Mouse (Mus musculus): ENCODE measurements around the gene Prkce.

Gene Prkce

GRCm38 (mm10) chr17:86496123-86496771 is 328.7 kb downstream of the Prkce start:
- peak; percentile 53 to 64 for DNase-seq

GRCm38 (mm10) chr17:86497302-86497701 is 329.7 kb downstream of the Prkce start:
- DNase-seq: no peak

GRCm38 (mm10) chr17:86499359-86500045 is 331.9 kb downstream of the Prkce start:
- peak; percentile 77 to 87 for DNase-seq

DNA sequence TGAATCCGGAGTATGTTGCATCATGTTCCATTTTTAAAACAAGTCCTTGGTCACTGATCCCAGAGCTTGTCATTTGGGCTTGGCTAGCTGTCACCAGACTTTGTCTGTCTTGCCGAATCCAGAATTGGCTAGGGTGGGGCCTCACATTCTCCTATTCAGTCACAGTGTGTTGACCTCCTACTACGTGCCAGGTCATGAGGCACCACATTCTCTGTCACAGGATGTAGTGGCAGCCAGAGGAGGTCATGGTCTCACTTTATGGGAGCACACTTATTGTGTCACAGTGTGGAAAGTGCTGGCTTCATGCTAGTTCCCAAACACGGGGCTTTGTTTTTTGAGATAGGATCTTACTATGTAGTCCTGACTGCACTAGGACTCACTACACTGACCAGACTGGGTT is 333.8 kb downstream of the Prkce start:
- DNase-seq: no peak

DNA sequence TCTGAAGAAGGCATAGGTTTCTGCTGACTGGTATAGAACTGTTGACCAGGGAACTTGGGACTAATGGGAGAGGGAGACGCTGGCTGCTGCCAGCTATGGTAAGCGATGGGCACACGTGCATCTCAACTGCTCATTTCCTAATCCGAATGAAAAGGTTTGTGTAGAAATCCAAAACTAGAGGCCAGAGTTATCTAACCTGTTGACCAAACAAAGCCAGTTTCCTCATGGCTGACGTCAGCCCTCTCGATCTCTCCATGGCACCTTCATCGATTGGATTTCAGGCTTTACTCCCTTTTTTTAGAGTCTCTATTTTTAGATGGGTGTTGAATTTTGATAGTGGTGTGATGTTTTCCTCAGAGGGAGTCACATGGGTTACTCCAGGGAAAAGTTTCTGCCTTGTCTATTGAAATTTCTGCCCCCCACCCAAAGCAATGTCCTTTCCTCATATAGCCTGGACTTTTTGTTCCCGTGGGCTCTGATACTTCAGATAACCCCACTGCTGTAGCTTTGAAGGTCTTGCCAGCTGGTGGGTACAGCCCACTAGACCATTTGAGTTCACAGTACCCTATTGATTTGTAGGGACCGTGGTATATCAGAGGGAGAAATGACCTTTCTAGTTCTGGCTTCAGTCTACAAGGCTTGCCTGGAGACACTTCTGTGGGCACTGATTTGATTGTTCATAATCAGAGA is 335.8 kb downstream of the Prkce start:
- peak in 1 of 2 experiments; percentile 22 for DNase-seq

DNA sequence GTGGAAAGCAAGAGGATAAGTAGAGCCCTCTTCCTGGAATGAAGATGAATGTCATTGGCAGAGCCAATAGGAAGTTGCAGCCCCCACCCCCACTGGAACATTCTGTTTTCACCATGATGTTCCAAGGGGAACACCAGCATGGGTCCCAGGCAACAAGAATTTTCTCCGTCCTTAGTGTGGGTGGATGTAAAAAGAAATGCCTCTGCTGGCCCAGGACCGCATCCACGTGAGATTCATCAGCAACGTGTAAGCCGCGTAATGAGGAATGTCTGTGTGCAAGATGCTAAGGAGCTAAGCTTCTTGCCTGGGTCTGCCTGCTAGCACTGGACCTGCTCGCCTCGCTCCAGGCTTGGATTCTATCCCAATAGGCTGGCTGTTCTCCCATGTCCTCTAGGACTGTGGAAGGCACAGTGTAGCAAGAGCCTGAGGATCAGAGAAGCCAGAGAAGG is 337.6 kb downstream of the Prkce start, which contains the start of gene Gm10309:
Gene Gm10309 (minus strand): TSS at position 50 of the 449 bp plus-strand sequence.
- DNase-seq: peak; percentile 62 to 66

DNA sequence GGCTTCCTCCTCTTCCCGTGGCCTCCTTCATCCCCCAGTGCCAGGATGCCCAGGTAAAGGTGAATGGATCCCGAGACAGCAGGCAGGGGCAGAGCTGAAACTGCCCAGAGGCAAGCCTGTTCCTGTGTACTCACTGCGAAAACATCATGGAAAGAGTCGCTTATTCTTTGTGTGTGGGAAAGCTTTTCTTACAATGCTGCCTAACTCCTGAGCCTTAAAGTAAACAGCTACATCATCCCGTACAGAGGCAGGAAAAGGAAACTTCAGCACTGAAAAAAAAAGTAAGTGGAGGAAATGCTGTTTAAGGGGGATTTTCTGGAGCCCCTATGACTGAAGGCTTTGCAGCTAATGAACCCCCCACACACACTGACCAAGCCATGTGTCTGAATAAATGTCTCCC is 339.3 kb downstream of the Prkce start:
- no peak for DNase-seq

DNA sequence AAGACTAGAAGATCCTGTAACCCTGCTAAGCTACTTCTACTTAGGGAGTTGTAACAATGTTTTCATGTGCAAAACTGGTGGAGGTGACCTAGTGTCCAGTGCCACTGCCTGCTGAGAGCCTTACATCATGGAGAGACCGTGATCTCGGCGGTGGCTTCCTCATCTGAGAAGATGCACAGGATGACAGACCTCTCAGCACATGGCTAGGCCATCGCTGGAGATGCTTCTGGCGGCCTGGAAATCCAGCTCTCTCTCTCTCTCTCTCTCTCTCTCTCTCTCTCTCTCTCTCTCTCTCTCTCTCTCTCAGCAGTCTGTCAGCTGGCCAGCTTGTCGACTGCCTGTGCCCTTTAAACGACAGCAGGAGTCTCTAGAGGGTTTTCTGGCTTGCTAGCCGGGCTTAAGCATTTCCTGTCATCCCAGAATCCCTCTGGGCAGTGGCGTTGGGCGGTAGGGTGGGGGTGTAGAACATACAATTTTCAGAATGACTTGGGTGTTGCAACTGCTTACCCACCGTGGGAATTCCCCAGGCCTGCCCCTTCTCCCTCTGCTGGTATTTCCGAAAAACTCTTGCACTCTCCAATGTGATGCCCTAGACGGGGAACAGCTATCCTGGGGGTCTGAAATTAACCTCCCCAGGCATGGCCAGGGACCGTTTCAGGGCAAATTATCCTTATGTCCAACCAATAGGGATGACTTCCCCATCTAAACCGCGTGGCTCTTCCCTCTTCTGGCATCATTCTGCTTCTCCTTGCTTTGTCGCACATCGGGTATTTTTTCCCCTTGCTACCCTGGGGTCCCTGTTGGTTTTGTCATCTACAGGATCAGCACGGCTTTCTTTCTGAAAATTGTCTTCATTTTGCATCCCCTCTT is 340.0 kb downstream of the Prkce start:
- peak; percentile 55 to 67 for DNase-seq

- DNase-seq: no peak
Measured at GRCm38 (mm10) chr17:86508212-86508490, 340.6 kb downstream of the Prkce start.

DNA sequence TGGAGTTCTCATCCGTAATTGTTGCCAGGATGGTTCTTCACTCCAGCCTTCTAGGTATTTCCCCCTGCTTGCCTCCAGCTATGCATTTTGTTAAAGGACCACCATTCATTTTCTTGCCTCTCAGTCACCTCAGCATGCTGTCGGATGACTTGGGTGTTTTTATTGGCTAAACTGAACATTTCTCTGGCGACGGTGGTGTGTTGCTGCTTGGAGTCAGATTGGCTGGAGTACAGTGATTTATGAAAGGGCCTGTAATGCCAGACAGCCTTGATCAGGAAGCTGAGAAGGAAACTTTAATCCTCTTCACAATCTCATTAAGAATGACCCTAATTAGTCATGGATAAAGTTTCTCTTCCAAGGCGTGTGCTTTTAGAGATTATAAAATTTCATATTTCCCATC is 342.3 kb downstream of the Prkce start:
- no peak for DNase-seq

DNA sequence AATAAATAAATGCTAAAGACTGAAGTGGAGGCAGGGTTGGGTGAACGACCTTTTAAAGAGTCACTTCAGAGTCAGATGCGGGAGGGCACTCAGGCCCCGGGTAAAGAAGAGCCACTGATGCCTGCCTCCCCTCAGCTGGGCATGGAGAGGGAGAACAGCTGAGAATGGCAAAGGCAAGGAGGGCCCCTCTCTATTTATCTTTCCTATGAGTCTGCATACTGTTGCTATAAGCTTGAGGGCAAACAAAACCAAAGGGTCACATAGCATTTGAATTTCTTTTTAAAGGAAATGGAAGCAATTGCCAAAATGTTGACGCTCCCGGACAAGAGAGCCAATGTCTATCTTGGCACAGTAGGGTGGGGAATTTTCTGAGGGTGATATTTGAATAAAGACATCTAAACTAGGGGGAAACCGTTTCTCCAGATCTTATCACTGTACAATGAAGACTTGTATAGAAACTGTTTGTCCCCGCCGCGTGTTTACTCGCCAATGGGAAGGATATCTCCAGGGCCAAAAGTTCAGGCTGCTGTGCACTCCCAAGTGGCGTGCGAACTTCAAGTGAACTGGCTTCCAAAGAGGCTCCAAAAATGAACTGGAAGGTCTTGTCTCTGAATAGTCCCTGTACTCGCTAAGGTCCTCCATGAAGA is 347.5 kb downstream of the Prkce start:
- DNase-seq: peak; percentile 66 to 81

- no peak for DNase-seq
Measured at GRCm38 (mm10) chr17:86516630-86517029, 349.0 kb downstream of the Prkce start.

GRCm38 (mm10) chr17:86518604-86519003 is 351.0 kb downstream of the Prkce start:
- DNase-seq: no peak

GRCm38 (mm10) chr17:86521252-86521651 is 353.7 kb downstream of the Prkce start:
- DNase-seq: no peak

DNA sequence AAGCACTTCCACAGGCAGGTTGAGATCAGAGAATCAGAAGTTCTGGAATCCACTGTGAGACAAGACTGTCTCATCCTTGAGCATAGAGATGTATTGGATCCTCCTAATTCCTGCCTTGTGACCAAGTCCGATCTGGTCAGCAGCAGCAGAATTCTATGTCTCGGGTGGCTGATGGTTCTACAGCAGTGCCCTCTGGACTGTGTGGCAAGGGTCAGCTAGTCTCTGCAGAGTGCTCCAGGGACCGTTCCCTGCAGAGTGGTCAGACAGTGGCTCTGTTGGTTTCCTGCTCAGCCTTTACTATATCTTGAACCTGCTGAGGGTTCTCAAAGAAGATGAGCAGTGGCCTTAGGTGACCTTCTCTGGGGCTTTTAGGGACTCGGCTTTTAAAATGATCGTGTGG is 355.1 kb downstream of the Prkce start:
- DNase-seq: no peak

DNA sequence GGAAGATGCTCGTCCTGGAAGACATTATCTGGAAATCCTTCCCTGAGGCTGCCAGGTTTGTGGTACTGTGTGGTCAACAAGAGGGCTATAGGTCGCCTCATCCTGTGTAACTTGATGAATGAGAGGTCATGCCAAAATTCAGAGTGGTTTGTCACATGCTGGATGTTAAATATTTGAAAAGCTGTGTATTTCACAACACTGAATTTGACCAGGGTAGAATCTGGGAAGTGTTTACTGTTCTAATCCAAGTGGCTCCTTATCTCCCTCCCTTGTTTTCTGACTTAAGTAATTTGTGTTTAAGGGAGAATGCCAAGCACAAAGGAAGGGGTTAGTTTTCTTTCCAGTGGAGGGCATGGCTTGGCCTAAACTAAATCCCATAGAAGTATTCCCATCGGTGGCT is 355.8 kb downstream of the Prkce start:
- peak; percentile 42 to 59 for DNase-seq

- DNase-seq: no peak
Measured at GRCm38 (mm10) chr17:86523843-86524242, 356.3 kb downstream of the Prkce start.

- DNase-seq: peak; percentile 68 to 72
Measured at GRCm38 (mm10) chr17:86525075-86525474, 357.5 kb downstream of the Prkce start.

GRCm38 (mm10) chr17:86526016-86526415 is 358.4 kb downstream of the Prkce start:
- peak; percentile 69 to 83 for DNase-seq

- DNase-seq: no peak
Measured at GRCm38 (mm10) chr17:86527298-86527697, 359.7 kb downstream of the Prkce start.

DNA sequence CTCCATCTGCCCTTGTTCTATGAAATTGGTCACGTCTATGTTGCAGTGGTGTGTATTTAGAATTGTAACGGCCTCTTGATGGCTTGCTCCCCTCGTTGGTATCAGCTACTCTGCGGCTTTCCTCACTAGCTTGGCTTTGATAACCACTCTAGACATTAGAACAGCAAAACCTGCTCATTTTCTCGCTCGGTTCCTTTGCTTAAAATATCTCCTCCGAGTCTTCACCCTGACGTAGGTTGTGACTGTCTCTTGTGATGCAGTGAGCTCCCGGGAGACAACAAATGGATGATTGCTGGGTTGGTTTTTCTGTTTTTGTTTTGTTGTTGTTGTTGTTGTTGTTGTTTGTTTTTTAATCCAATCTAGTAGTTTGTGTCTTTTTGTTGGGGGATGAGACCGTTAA is 361.4 kb downstream of the Prkce start:
- DNase-seq: no peak

- no peak for DNase-seq
Measured at GRCm38 (mm10) chr17:86529411-86529810, 361.8 kb downstream of the Prkce start.

Measured in lung, adult 18-20 months (tissue).